ENCODE assay signal across 27 mouse cellular contexts in the genomic region with DNA sequence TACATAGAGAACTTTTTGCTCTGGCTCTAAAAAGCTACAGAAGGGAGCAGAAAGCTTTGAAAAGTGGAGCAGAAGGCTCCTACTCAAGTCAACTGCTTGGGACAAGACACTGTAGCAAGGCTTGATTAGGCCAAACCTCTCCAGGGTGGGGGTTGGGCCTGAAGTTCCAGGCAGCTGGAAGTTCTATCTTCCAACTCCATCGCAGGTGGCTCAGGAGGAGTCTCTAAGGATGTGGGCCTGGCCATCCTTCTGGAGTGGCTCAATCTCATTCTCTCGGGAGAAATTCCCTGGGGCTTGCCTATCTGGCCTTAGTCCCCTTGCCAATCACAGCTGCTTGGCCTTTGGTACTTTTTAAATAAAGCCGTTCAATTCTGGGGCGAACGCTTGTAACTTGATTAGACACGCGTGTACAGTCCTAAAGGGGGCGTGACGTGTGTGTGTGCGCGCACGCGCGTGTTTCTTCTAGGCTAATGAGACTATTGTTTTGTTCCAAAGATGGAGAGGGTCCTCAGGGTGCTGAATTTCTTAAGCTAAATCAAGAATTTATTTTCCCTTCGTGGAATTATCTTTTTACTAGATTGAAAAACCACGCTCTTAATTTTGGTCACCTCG. TPM values are rescaled to one million over a fixed set of nuclear protein-coding genes. Genes with fewer than 3 reads are reported as not detected.
A peak's percentile ranks its signal among the peaks of the same experiment; 100 is the strongest.
DNase-seq lines count a peak whose midpoint lies in the region; ATAC-seq lines count a peak whose summit lies in the region.
"Had no signal": no experiment of that assay in that cellular context is flagged by ENCODE, and none has a peak within 500 bp of the region (broad histone marks: within the 10 kb centered on the region; RNA-seq: fewer than 3 reads in every experiment).

No protein-coding gene starts in this region.

- H3K4me3 ChIP-seq in midbrain, embryonic 11.5 days (ENCODE audit: low read depth, low read length): no peak overlapping the region
- no peak overlapping the region for H3K4me3 ChIP-seq in midbrain, embryonic 15.5 days
- H3K4me3 ChIP-seq in embryonic facial prominence, embryonic 15.5 days (replicated peaks): no peak overlapping the region
- peak overlapping the region; percentile 16 for H3K4me3 ChIP-seq in hindbrain, embryonic 16.5 days (ENCODE audit: low read length)
- H3K4me3 ChIP-seq in neural tube, embryonic 14.5 days (ENCODE audit: low read depth, low read length): no peak overlapping the region
- H3K4me3 ChIP-seq: heart, embryonic 10.5 days; layer of hippocampus, adult 2 months; left cerebral cortex, adult 2 months; liver, embryonic 12.5 days had no signal

- 81% methylated on average over 17 of the region's 17 CpGs for WGBS in midbrain, embryonic 11.5 days
- WGBS in midbrain, embryonic 15.5 days: 60% methylated on average over 17 of the region's 17 CpGs
- WGBS in embryonic facial prominence, embryonic 15.5 days: 40% methylated on average over 17 of the region's 17 CpGs
- WGBS in hindbrain, embryonic 16.5 days: 47% methylated on average over 17 of the region's 17 CpGs
- 47% methylated on average over 17 of the region's 17 CpGs for WGBS in neural tube, embryonic 14.5 days

- no peak overlapping the region for H3K4me2 ChIP-seq in midbrain, embryonic 11.5 days
- no peak overlapping the region for H3K4me2 ChIP-seq in midbrain, embryonic 15.5 days
- peak overlapping the region; percentile 25 for H3K4me2 ChIP-seq in embryonic facial prominence, embryonic 15.5 days (replicated peaks)
- peak overlapping the region; percentile 46 for H3K4me2 ChIP-seq in hindbrain, embryonic 16.5 days (ENCODE audit: low read length)
- peak overlapping the region; percentile 16; the same call in 1 of the 2 replicates for H3K4me2 ChIP-seq in neural tube, embryonic 14.5 days (ENCODE audit: low read depth, low read length)
- H3K4me2 ChIP-seq: liver, embryonic 12.5 days had no signal

- H3K36me3 ChIP-seq in midbrain, embryonic 11.5 days (ENCODE audit: control insufficient read depth, insufficient read depth, low read length): no peaks in the 10 kb centered on the region
- H3K36me3 ChIP-seq in midbrain, embryonic 15.5 days (replicated peaks): no peaks in the 10 kb centered on the region
- H3K36me3 ChIP-seq in embryonic facial prominence, embryonic 15.5 days: no peaks in the 10 kb centered on the region
- no peaks in the 10 kb centered on the region for H3K36me3 ChIP-seq in hindbrain, embryonic 16.5 days (ENCODE audit: control insufficient read depth, insufficient read depth, low read length)
- H3K36me3 ChIP-seq in neural tube, embryonic 14.5 days (ENCODE audit: control insufficient read depth, insufficient read depth, low read length): no peaks in the 10 kb centered on the region
- H3K36me3 ChIP-seq: heart, embryonic 10.5 days; liver, embryonic 12.5 days had no signal

- peak; percentile 45; the same call in 1 of the 2 replicates for ATAC-seq in midbrain, embryonic 11.5 days (ENCODE audit: low FRiP score)
- no peak for ATAC-seq in midbrain, embryonic 15.5 days (replicated peaks)
- no peak for ATAC-seq in embryonic facial prominence, embryonic 15.5 days (ENCODE audit: insufficient number of reproducible peaks, low FRiP score, low TSS enrichment, low read depth)
- ATAC-seq in hindbrain, embryonic 16.5 days: peak; percentile 65; the same call in 1 of the 2 replicates
- peak; percentile 54; the same call in 1 of the 2 replicates for ATAC-seq in neural tube, embryonic 14.5 days (ENCODE audit: low read depth)
- ATAC-seq: forebrain, postnatal 0 days; liver, embryonic 12.5 days had no signal

- peaks cover 18% of the 10 kb centered on the region for H3K27me3 ChIP-seq in midbrain, embryonic 11.5 days (ENCODE audit: control insufficient read depth, insufficient read depth, low read length)
- H3K27me3 ChIP-seq in midbrain, embryonic 15.5 days (replicated peaks): peaks cover 27% of the 10 kb centered on the region
- H3K27me3 ChIP-seq in embryonic facial prominence, embryonic 15.5 days: peaks cover 26% of the 10 kb centered on the region
- peaks cover 21% of the 10 kb centered on the region for H3K27me3 ChIP-seq in hindbrain, embryonic 16.5 days (replicated peaks; ENCODE audit: control insufficient read depth, insufficient read depth, low read length)
- H3K27me3 ChIP-seq in neural tube, embryonic 14.5 days (ENCODE audit: control insufficient read depth, insufficient read depth, low read length): peaks cover 18% of the 10 kb centered on the region

- H3K4me1 ChIP-seq in midbrain, embryonic 11.5 days (ENCODE audit: control insufficient read depth, insufficient read depth, low read length): no peaks in the 10 kb centered on the region
- no peaks in the 10 kb centered on the region for H3K4me1 ChIP-seq in midbrain, embryonic 15.5 days
- peaks cover 6% of the 10 kb centered on the region; the same call in 1 of the 2 replicates for H3K4me1 ChIP-seq in embryonic facial prominence, embryonic 15.5 days
- no peaks in the 10 kb centered on the region for H3K4me1 ChIP-seq in hindbrain, embryonic 16.5 days (ENCODE audit: control insufficient read depth, insufficient read depth, low read depth, low read length)
- no peaks in the 10 kb centered on the region for H3K4me1 ChIP-seq in neural tube, embryonic 14.5 days (ENCODE audit: control insufficient read depth, insufficient read depth, low read length)
- H3K4me1 ChIP-seq: heart, embryonic 10.5 days; liver, embryonic 12.5 days had no signal

- no peak overlapping the region for H3K9ac ChIP-seq in midbrain, embryonic 11.5 days (ENCODE audit: low read length)
- no peak overlapping the region for H3K9ac ChIP-seq in midbrain, embryonic 15.5 days
- no peak overlapping the region for H3K9ac ChIP-seq in embryonic facial prominence, embryonic 15.5 days
- H3K9ac ChIP-seq in hindbrain, embryonic 16.5 days (ENCODE audit: low read depth, low read length): no peak overlapping the region
- no peak overlapping the region for H3K9ac ChIP-seq in neural tube, embryonic 14.5 days (replicated peaks; ENCODE audit: low read depth, low read length)
- H3K9ac ChIP-seq: forebrain, postnatal 0 days; liver, embryonic 12.5 days had no signal

- no peak overlapping the region for H3K27ac ChIP-seq in midbrain, embryonic 11.5 days (ENCODE audit: low read depth, low read length)
- H3K27ac ChIP-seq in midbrain, embryonic 15.5 days: no peak overlapping the region
- 0 out of 2 replicates have a peak overlapping the region, but pooled peaks have one; percentile 28 for H3K27ac ChIP-seq in embryonic facial prominence, embryonic 15.5 days (replicated peaks)
- H3K27ac ChIP-seq in hindbrain, embryonic 16.5 days (ENCODE audit: low read depth, low read length): no peak overlapping the region
- no peak overlapping the region for H3K27ac ChIP-seq in neural tube, embryonic 14.5 days (ENCODE audit: low read depth, low read length)
- H3K27ac ChIP-seq: heart, embryonic 10.5 days; layer of hippocampus, adult 2 months; left cerebral cortex, adult 2 months; liver, embryonic 12.5 days had no signal

- no peaks in the 10 kb centered on the region for H3K9me3 ChIP-seq in midbrain, embryonic 11.5 days (ENCODE audit: control insufficient read depth, low read length)
- no peaks in the 10 kb centered on the region for H3K9me3 ChIP-seq in midbrain, embryonic 15.5 days
- no peaks in the 10 kb centered on the region for H3K9me3 ChIP-seq in embryonic facial prominence, embryonic 15.5 days (replicated peaks)
- no peaks in the 10 kb centered on the region for H3K9me3 ChIP-seq in hindbrain, embryonic 16.5 days (ENCODE audit: control insufficient read depth, low read length)
- no peaks in the 10 kb centered on the region for H3K9me3 ChIP-seq in neural tube, embryonic 14.5 days (ENCODE audit: control insufficient read depth, low read length)
- H3K9me3 ChIP-seq: heart, embryonic 10.5 days; liver, embryonic 12.5 days had no signal

- no peak for DNase-seq in midbrain, embryonic 11.5 days (ENCODE audit: low spot score, missing footprints)
- no peak for DNase-seq in T-cell, adult 2 months (ENCODE audit: low spot score)
- no peak for DNase-seq in layer of hippocampus, adult 18-20 months (ENCODE audit: low spot score in 2 of 2)
- DNase-seq: adrenal gland, adult 2 months; B cell, adult 2 months; cerebellum, adult 2 months; forebrain, postnatal 0 days; kidney, adult 2 months; kidney, postnatal 10 days; left cerebral cortex, postnatal 4 days; lung, adult 2 months; lung, postnatal 4 days; right cerebral cortex, postnatal 14 days; spleen, adult 18-20 months; thymus, adult 18-20 months; thymus, postnatal 4 days had no signal

RNA-seq across cellular contexts. Expression of a gene that starts 9.3 kb away (rescaled TPM):
- polyA plus RNA-seq in midbrain, embryonic 11.5 days (2014; fragmentation: Nextera tagmentation; extraction: Ambion mirVana): 0.27 TPM in 1 of 2 replicates, not detected in the other
- polyA plus RNA-seq in midbrain, embryonic 15.5 days (2015; fragmentation: Nextera tagmentation; extraction: Ambion mirVana): 1.9 and 4.4 TPM in 2 replicates
- polyA plus RNA-seq in embryonic facial prominence, embryonic 15.5 days (2015; fragmentation: Nextera tagmentation; extraction: Ambion mirVana): 29.9 and 33.6 TPM in 2 replicates
- 0.29 and 2.0 TPM in 2 replicates for polyA plus RNA-seq in hindbrain, embryonic 16.5 days (2015; fragmentation: Nextera tagmentation; extraction: Ambion mirVana)
- polyA plus RNA-seq in neural tube, embryonic 14.5 days (2014; fragmentation: Nextera tagmentation; extraction: Ambion mirVana): not detected in 2 replicates
- total RNA-seq in layer of hippocampus, adult 18-20 months (2021): under 1 TPM in 1 of 2 experiments, not detected in 1; 0.33 TPM
- total RNA-seq: gastrocnemius, adult 18-20 months; layer of hippocampus, adult 2 months; neutrophil, adult 5-6 weeks had no signal
- polyA plus RNA-seq: cerebellum, adult 2 months; heart, postnatal 0 days; liver, embryonic 12.5 days had no signal

Comparison
In these comparisons a context has a peak if more than half of its experiments do, and no peak if none do; other contexts are left out.
1. ATAC-seq: peak in midbrain, embryonic 11.5 days (single experiment), hindbrain, embryonic 16.5 days (single experiment) and neural tube, embryonic 14.5 days (single experiment); none in midbrain, embryonic 15.5 days (single experiment) and embryonic facial prominence, embryonic 15.5 days (single experiment).
2. H3K4me2 ChIP-seq: peak in embryonic facial prominence, embryonic 15.5 days (single experiment), hindbrain, embryonic 16.5 days (single experiment) and neural tube, embryonic 14.5 days (single experiment); none in midbrain, embryonic 11.5 days (single experiment) and midbrain, embryonic 15.5 days (single experiment).